Mouse (Mus musculus) neutrophil, adult 65 days (primary cell): Measurements from ENCODE around the gene Glul. TPM values are rescaled to one million over a fixed set of nuclear protein-coding genes. Genes with fewer than 3 reads are reported as not detected.

Experiments used
- total RNA-seq: library from RNA; stranded (reverse); gene quantifications from 2 replicates; pipeline ENCODE4 v1.2.4, GENCODE M21; 2023

Glul gene
- 130 and 173 TPM in 2 replicates for total RNA-seq

DNA sequence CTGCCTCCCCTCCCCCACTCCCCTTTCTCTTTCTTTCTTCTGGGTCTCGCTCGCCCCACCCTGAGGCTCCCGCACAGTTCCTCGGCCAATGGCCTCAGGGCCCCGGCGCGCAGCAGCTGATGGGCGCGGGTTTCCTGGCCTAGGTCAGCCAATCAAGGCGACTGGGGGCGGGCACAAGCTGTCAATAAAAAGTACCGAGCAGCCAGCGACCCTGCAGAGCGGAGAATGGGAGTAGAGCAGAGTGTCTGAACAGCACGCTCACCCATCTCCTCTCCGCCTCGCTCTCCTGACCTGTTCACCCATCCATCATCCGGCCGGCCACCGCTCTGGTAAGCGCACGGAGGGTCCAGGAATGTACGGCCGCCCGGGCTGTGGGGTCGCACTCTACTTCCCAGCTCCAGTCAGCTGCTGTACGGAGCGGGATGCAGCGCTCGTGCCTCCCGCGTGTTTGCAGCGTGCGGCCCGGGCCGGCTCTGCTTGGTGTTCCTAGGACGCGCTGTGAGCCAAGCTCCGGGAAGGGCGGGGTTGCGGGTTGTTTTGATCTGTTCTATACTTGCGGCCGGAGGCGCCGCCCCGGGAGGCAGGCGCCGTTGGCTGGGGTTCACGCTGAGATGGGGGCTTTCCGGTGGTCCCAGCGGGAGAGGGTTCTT is at the start of gene Glul, which contains the start of gene Teddm2:
TSS of gene Glul (plus strand) at position 214 of the 650 bp plus-strand sequence.
TSS of gene Teddm2 (minus strand) at position 498 of the 650 bp plus-strand sequence.

DNA sequence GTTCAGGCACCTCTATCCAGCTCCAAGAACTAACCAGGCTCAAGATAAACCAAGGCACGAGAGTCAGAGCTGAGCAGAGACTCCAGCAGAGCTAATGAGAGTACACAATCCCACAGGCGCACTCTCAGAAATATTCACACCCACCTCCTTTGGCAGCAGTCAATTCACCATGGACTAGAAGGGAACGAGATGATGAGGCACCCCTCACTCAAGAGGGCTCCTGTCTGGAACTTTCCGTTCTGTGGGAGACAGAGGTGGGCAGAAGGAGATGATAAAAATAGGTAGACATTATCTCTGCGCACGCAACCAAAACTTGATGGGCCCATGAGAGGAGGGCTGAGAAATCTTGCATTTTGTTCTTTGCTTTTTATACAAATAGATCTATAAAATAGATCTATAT is 25.7 kb upstream of the Glul start, which contains the start of gene Teddm1b:
TSS of gene Teddm1b (plus strand) at position 301 of the 400 bp plus-strand sequence.

GRCm38 (mm10) chr1:153891442-153891841 is 8.3 kb upstream of the Glul start, which contains the start of gene Teddm1a:
TSS of gene Teddm1a (plus strand) at chr1:153891742.

Other genes with a start within 250 kb of the Glul start
- gene Rgs8, start 246.9 kb upstream of the Glul start, total RNA-seq: not detected in 2 replicates
- 0.25 and 2.3 TPM in 2 replicates for gene Rgs16, start 159.6 kb upstream of the Glul start, total RNA-seq
- 108 and 130 TPM in 2 replicates for gene Rnasel, start 150.5 kb upstream of the Glul start, total RNA-seq
- not detected in 2 replicates for gene Rgsl1, start 55.8 kb upstream of the Glul start, total RNA-seq
- gene Teddm1b, start 25.6 kb upstream of the Glul start, total RNA-seq: 0.32 TPM in 1 of 2 replicates, not detected in the other
- not detected in 2 replicates for gene Teddm1a, start 8.2 kb upstream of the Glul start, total RNA-seq
- gene Teddm2, start 284 bp downstream of the Glul start, total RNA-seq: 0.11 and 0.35 TPM in 2 replicates